Mouse (Mus musculus) forebrain, embryonic 15.5 days (tissue): ENCODE data around the gene Gucd1. TPM values are rescaled to one million over a fixed set of nuclear protein-coding genes. Genes with fewer than 3 reads are reported as not detected.
"Not testable (repeated sequence)": the region's sequence is repeated elsewhere in the genome, so short reads cannot be mapped to it uniquely, and the experiment has no call there.

Source experiments
- ATAC-seq: fragments of 200-750 bp; cut with Nextera tagmentation; replicated peaks from 2 replicates; pipeline ENCODE4 v1.8.0; 2017; ENCODE audit warnings: mild to moderate bottlenecking, moderate TSS enrichment, moderate library complexity
- H3K27ac ChIP-seq: fragments of 300-500 bp; sonication (generic); replicated peaks from 2 replicates; pipeline ENCODE4 v1.5.1; 2015; ENCODE audit warnings: mild to moderate bottlenecking, inconsistent platforms
- H3K27me3 ChIP-seq: fragments of 300-500 bp; sonication (generic); 2 replicates; pipeline ENCODE4 v1.6.1; 2015; ENCODE audit warnings: inconsistent platforms
- H3K36me3 ChIP-seq: fragments of 300-500 bp; sonication (generic); 2 replicates; pipeline ENCODE4 v1.6.1; 2015; ENCODE audit warnings: mild to moderate bottlenecking, inconsistent platforms
- H3K4me1 ChIP-seq: fragments of 300-500 bp; sonication (generic); 2 replicates; pipeline ENCODE4 v1.6.1; 2015; ENCODE audit warnings: inconsistent platforms
- H3K4me2 ChIP-seq: fragments of 300-500 bp; sonication (generic); replicated peaks from 2 replicates; pipeline ENCODE4 v1.6.1; 2015; ENCODE audit warnings: mild to moderate bottlenecking, inconsistent platforms
- H3K4me3 ChIP-seq: fragments of 300-500 bp; sonication (generic); 2 replicates; pipeline ENCODE4 v1.5.1; 2015; ENCODE audit warnings: mild to moderate bottlenecking, inconsistent platforms
- H3K9ac ChIP-seq: fragments of 300-500 bp; sonication (generic); replicated peaks from 2 replicates; pipeline ENCODE4 v1.6.1; 2015; ENCODE audit warnings: mild to moderate bottlenecking, inconsistent platforms
- H3K9me3 ChIP-seq: fragments of 300-500 bp; sonication (generic); 2 replicates; pipeline ENCODE4 v1.6.1; 2016; ENCODE audit warnings: inconsistent platforms
- WGBS: fragments of 180-500 bp; shearing (Covaris S2); methylation state at CpG from one replicate; pipeline ENCODE4 v1.1.7; 2015; ENCODE audit warnings: mixed read lengths; 5-methylcytosine and 5-hydroxymethylcytosine counted together
- polyA plus RNA-seq: library from polyadenylated mRNA; unstranded; fragments of >200 nt; fragmentation: Nextera tagmentation; extraction: Ambion mirVana; gene quantifications from 2 replicates; pipeline ENCODE4 v1.2.1, GENCODE M21; 2015

Gene Gucd1
- polyA plus RNA-seq, 1 experiment from 2014 or later, result 20.1 TPM

DNA sequence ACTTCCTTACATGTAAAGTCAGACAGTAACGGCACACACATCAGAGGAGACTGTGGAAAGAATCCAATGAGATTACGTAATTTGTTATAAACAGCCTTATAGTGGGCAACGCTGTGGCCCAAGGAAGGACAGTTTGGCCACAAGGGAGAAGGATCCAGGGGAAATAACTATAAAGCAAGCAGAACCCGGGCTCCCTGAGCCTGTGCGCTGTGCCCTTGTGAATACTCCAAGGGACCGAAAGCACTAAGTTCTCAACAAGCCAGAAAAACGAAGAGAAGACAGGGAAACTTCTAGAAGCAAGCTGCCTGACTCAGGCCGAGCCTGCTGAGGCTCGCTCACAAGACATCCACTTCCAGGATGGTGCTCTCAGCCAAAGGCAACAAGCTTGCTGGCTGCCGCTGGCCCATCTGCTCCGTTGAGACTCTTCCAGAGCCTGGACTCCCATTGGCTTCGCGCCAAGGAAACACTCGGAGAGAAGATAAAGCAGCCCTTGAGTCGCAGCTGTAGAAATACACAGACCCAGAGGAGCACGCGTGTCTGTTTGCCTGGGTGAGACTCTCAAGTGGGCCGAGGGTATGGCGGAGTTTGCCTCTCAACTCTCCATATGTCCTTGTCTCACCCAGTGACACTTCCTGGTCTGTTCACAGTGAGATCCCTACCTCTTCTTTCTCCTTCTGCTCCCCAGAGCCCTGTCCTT lies 144.0 kb downstream of the Gucd1 start:
- not testable (repeated sequence) for H3K9me3 ChIP-seq, H3K4me1 ChIP-seq, H3K4me2 ChIP-seq, H3K9ac ChIP-seq, H3K27me3 ChIP-seq, H3K27ac ChIP-seq, H3K36me3 ChIP-seq, H3K4me3 ChIP-seq
- peak; percentile 85 for ATAC-seq
- WGBS, result 63% methylated on average over 16 of the region's 19 CpGs

DNA sequence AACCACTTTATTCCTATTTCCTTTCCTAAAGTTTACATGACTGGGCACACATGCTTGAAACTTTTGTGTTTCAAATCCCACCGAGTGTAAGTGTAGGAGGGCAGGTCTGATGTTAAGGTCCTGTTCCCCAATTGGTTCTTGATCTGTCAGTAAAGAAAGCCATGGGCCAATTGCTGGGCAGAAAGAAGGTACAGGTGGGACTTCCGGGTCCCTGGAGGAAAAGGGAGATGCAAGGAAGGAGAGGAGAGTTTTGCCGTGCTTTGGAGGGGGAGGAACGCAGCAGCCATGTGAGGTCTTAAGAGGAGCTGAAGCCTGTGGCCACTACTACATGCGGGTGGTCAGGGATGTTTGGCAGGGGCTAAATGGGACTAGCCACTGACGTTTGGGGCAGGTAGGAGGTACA lies 152.5 kb downstream of the Gucd1 start:
- Histone ChIP-seq H3K4me1 (peaks cover 2% of the 10 kb centered on the region), H3K4me3 (peak overlapping the region; percentile 16; the same call in 1 of the 2 replicates), H3K4me2 (0 out of 2 replicates have a peak overlapping the region, but pooled peaks have one; percentile 13), H3K9ac (no peak overlapping the region), H3K9me3 (no peaks in the 10 kb centered on the region), H3K27me3 (no peaks in the 10 kb centered on the region), H3K27ac (no peak overlapping the region), H3K36me3 (no peaks in the 10 kb centered on the region)
- 50% methylated on average over 6 of the region's 6 CpGs for WGBS
- ATAC-seq, result no peak

DNA sequence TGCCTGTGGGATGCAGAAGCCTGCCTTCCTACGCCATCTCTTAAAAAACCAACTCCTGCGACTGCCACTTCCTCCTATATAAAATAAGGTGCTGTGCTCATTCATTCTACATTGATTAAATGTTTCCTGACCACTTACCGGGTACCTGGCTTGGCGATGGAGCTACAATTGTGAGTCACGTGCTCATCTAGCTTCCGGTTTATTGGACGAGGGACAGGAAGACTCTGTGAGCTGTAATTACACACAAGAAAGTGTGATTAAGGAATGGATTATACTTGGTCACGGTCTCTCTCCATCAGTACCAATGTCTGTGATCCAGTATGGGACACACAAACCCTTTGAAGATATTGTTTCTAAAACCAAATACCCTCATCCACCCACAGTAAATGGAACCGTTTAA lies 153.0 kb downstream of the Gucd1 start:
- Histone ChIP-seq H3K36me3 (no peaks in the 10 kb centered on the region), H3K9me3 (no peaks in the 10 kb centered on the region), H3K9ac (no peak overlapping the region), H3K27ac (no peak overlapping the region; the same call in 1 of the 2 replicates), H3K4me1 (peaks cover 2% of the 10 kb centered on the region), H3K27me3 (no peaks in the 10 kb centered on the region), H3K4me2 (no peak overlapping the region), H3K4me3 (no peak overlapping the region)
- no peak for ATAC-seq
- WGBS, result 71% methylated on average over 9 of the region's 9 CpGs

DNA sequence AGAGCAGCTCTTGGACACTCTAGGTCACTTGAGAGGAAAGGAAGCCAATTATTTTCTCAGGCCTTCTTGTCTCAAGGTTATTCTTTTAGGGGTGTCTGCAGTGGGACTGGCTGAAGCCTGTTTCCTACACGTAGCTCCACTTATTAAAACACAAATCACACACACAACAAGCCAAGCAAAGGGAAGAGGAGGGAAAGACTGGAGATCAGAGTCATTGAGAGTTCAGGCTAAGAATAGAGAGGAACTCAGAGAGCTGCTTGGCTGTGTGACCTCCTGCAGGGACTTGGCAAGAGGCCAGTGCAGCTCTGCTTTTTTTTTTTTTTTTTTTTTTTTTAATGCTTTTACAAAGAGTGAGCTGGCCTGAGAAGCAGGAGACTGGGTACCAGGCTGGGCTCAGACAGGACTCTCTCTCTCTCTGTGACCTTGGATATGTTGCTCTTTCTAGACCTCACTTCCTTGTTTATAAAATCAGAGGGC lies 153.5 kb downstream of the Gucd1 start:
- H3K36me3 ChIP-seq, H3K4me3 ChIP-seq, H3K9me3 ChIP-seq, H3K4me2 ChIP-seq, H3K9ac ChIP-seq, H3K27me3 ChIP-seq, H3K4me1 ChIP-seq: not testable (repeated sequence)
- H3K27ac ChIP-seq, result peak overlapping the region; percentile 66
- ATAC-seq, result peak; percentile 66; the same call in 1 of the 2 replicates
- 0% methylated on average over 1 of the region's 1 CpGs for WGBS

DNA sequence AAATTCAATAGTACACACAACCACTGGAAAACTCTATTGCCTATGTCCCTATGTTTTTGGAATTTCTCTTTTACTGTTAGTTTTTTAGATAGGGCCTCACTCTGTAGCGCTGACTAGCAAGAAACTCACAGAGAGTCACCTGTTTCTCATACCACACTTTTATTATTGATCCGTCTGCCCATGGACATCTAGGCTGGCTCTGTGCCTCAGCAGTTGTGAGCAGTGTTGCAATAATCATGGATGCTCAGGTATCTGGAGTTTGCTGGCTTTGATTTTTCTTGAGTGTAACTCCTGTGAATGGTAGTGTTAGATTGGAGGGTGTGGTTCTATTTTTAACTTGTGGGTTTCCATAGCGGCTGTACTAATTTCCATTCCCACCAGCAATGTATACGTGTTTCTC lies 162.4 kb downstream of the Gucd1 start:
- no peak overlapping the region for H3K27ac ChIP-seq
- no peaks in the 10 kb centered on the region for H3K4me1 ChIP-seq
- no peaks in the 10 kb centered on the region for H3K27me3 ChIP-seq
- H3K4me2 ChIP-seq, result no peak overlapping the region
- H3K9ac ChIP-seq, result no peak overlapping the region
- no peaks in the 10 kb centered on the region for H3K9me3 ChIP-seq
- no peak overlapping the region for H3K4me3 ChIP-seq
- no peaks in the 10 kb centered on the region for H3K36me3 ChIP-seq
- 79% methylated on average over 4 of the region's 4 CpGs for WGBS
- no peak for ATAC-seq

DNA sequence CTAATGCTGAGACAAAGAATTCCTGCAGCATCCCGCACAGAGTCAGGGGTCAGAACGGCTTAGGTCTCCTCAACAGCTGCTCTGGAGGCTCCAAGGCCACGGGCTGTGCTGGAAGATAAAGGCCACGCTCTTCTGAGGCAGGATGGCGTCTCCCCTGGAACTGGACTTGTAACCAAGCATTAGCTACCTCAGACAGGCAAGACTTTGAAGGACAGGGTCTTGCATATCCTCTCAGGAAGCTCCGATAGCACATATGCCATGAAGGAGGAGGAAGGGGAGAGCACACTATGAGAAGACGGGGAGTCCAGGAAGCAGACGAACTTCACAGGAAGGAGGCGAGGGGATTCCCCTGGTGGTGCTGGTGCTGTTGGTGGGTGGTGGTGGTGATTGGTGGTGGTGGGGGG lies 163.9 kb downstream of the Gucd1 start:
- H3K9ac ChIP-seq, H3K36me3 ChIP-seq, H3K9me3 ChIP-seq, ATAC-seq, H3K27me3 ChIP-seq, H3K4me1 ChIP-seq, H3K4me2 ChIP-seq, H3K27ac ChIP-seq, H3K4me3 ChIP-seq: not testable (repeated sequence)
- 69% methylated on average over 8 of the region's 9 CpGs for WGBS

DNA sequence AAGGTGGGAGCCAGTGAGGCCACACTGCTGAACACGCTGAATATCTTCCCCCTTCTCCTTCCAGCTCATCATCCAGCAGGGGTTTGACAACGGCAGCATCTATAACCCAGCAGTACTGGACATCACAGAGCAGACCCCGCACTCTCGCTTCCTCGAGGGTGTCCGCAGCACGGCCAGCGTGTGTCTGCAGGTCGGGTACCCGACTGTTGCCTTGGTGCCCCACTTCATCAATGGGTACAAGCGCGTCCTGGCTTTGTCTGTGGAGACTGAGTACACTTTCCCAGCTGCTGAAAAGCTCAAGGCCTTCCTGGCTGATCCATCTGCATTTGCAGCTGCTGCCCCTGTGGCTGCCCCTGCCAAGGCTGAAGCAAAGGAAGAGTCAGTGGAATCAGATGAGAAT lies 165.2 kb downstream of the Gucd1 start:
- H3K9me3 ChIP-seq, result no peaks in the 10 kb centered on the region
- H3K4me3 ChIP-seq, result no peak overlapping the region
- no peak overlapping the region for H3K4me2 ChIP-seq
- 96% methylated on average over 12 of the region's 12 CpGs for WGBS
- no peak for ATAC-seq
- no peaks in the 10 kb centered on the region for H3K4me1 ChIP-seq
- no peak overlapping the region for H3K27ac ChIP-seq
- no peak overlapping the region for H3K9ac ChIP-seq
- no peaks in the 10 kb centered on the region for H3K36me3 ChIP-seq
- no peaks in the 10 kb centered on the region for H3K27me3 ChIP-seq

DNA sequence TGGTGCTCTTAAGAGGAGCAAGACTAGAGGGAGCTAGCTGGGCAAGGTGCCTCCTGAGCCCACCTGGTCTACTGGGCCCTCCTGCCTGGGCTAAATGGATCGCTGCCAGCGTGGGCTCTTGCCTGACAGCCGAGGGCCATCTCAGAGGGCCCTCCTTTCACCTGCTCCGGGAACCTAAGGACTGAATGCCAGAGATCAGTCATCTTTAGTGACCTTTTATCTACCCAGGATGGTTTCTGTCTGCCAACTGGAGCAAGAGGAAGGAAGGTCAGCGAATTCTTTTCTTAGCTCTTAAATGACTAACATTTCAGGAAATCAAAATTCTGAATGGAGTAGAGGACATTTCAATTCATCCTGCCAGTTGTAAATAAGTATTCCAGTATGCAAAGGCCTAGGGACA lies 167.2 kb downstream of the Gucd1 start:
- no peak for ATAC-seq
- H3K4me3 ChIP-seq, result no peak overlapping the region
- H3K9ac ChIP-seq, result no peak overlapping the region
- no peaks in the 10 kb centered on the region for H3K4me1 ChIP-seq
- H3K4me2 ChIP-seq, result no peak overlapping the region
- H3K36me3 ChIP-seq, result no peaks in the 10 kb centered on the region
- WGBS, result 90% methylated on average over 5 of the region's 5 CpGs
- H3K9me3 ChIP-seq, result no peaks in the 10 kb centered on the region
- H3K27ac ChIP-seq, result no peak overlapping the region
- H3K27me3 ChIP-seq, result no peaks in the 10 kb centered on the region

DNA sequence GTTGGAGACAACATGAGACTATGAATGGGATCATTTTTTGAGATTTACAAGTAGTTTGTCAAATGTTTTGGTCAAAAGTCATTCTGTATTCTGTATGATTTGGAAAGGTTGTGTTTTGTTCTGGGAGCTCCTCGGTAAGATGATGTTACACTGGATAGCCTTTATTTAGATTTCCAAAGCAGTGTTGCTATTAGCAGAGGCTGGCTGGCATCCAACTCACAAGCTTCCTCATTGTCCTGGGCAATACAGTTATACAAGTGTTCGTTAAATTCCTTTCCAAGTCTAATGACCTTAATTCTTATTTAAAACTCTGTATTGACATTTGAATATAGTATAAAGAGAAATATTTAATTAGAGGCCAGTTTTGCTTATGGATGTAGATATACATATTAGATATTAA lies 172.5 kb downstream of the Gucd1 start:
- Histone ChIP-seq H3K4me3 (no peak overlapping the region), H3K4me1 (0 out of 2 replicates have a peak, but pooled peaks cover 3% of the 10 kb centered on the region), H3K4me2 (no peak overlapping the region), H3K27ac (no peak overlapping the region), H3K27me3 (no peaks in the 10 kb centered on the region), H3K9ac (no peak overlapping the region), H3K36me3 (no peaks in the 10 kb centered on the region), H3K9me3 (no peaks in the 10 kb centered on the region)
- WGBS, result 15% methylated on average over 2 of the region's 2 CpGs
- ATAC-seq, result no peak

DNA sequence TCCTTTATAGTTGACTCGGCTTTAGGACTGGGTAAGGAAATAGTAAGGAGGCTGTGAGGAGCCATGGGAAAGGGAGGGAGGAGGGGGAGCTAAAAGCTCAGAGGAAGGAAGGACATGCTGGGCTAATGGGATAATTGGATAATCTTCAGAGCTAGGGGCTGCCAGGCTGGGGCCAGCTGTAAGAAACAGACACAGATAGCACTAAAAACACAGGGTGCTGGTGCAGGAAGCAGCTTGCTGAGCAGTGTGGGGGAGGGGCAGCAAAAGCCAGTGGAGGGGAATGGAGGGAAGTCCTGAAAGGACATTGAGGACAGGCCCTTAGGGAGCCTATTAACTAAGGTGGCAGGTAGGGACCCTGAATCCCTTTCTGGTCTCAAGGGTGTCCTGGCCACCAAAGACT lies 173.2 kb downstream of the Gucd1 start:
- H3K36me3 ChIP-seq, H3K4me3 ChIP-seq, H3K27ac ChIP-seq, H3K9ac ChIP-seq, H3K4me1 ChIP-seq, H3K4me2 ChIP-seq, ATAC-seq, H3K27me3 ChIP-seq, H3K9me3 ChIP-seq: not testable (repeated sequence)
- 60% methylated on average over 1 of the region's 1 CpGs for WGBS

DNA sequence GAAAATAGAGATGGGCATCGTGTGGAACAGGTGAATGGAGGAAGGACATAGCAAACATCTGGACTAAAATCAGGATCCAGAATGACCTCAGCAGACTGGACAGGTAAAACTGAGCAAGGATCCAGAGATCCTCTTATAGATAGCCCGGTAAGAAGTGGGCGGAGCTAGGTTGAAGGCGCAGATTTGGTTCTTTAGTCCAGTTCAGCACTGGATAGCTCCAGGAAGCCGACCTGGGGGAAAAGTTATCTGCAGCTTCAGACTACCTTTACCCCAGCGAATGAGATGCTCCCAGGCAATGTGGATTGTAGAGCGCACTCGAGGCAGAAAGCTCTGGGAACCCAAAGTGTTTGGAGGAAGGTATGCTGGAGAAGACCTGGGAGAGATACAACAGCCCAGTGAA lies 175.8 kb downstream of the Gucd1 start:
- Histone ChIP-seq H3K9me3 (no peaks in the 10 kb centered on the region), H3K27ac (no peak overlapping the region), H3K9ac (no peak overlapping the region), H3K36me3 (no peaks in the 10 kb centered on the region), H3K4me2 (no peak overlapping the region), H3K4me3 (no peak overlapping the region), H3K27me3 (no peaks in the 10 kb centered on the region), H3K4me1 (0 out of 2 replicates have a peak, but pooled peaks cover 3% of the 10 kb centered on the region)
- WGBS, result 36% methylated on average over 8 of the region's 8 CpGs
- ATAC-seq, result no peak

DNA sequence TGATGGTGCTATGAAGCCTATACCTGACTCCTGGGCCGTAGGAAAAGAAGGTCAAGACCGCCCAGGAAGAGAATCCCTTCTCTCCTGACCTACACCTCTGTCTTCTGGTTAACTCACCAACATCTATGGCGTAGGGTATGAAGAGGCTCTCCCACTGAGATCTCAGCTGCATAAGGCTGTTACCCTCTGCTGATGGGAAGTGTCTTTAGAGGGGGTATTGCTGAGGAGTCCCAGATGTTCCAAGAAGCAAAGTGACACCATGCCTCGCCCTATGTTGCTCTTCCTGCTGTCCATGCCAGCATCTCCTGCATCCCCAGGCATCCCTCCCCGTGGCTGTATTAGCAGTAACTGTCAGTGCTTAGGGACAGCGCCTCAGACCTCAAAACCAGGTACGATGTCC lies 178.4 kb downstream of the Gucd1 start:
- WGBS, result 90% methylated on average over 7 of the region's 7 CpGs

DNA sequence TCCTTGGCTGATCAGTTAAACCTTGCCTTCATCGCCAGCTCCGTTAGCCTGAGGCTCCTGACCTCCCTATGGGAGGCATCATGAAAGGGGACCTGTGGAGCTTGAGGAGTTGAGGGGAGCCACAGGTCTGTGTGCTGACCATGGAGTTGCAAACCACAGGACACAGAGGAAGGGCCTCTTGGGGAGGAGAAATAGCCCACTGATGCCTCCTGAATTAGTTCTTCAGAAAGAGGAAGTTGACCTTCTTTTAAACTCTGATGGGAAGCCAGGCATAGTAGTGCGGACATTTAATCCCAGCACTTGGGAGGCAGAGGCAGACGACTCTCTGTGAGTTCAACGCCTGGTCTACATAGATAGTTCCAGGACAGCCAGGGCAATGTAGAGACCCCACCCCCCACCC lies 178.9 kb downstream of the Gucd1 start:
- H3K4me3 ChIP-seq, result no peak overlapping the region
- H3K9ac ChIP-seq, result no peak overlapping the region
- ATAC-seq, result no peak
- no peak overlapping the region for H3K4me2 ChIP-seq
- H3K27me3 ChIP-seq, result no peaks in the 10 kb centered on the region
- H3K9me3 ChIP-seq, result no peaks in the 10 kb centered on the region
- 91% methylated on average over 5 of the region's 5 CpGs for WGBS
- H3K36me3 ChIP-seq, result no peaks in the 10 kb centered on the region
- no peaks in the 10 kb centered on the region for H3K4me1 ChIP-seq
- H3K27ac ChIP-seq, result no peak overlapping the region

More for the DNA sequence above, 178.4 kb downstream of the Gucd1 start:
- Histone ChIP-seq H3K36me3 (no peaks in the 10 kb centered on the region), H3K9me3 (no peaks in the 10 kb centered on the region), H3K9ac (no peak overlapping the region), H3K27ac (no peak overlapping the region), H3K4me3 (no peak overlapping the region), H3K4me2 (no peak overlapping the region), H3K27me3 (no peaks in the 10 kb centered on the region), H3K4me1 (no peaks in the 10 kb centered on the region)
- no peak for ATAC-seq
